Mouse (Mus musculus): Measurements from ENCODE around the gene Prl8a1. TPM values are rescaled to one million over a fixed set of nuclear protein-coding genes. Genes with fewer than 3 reads are reported as not detected.

Prl8a1 gene
- not detected in 2 replicates for polyA plus RNA-seq (2015; fragmentation: Nextera tagmentation; extraction: Ambion mirVana)

DNA sequence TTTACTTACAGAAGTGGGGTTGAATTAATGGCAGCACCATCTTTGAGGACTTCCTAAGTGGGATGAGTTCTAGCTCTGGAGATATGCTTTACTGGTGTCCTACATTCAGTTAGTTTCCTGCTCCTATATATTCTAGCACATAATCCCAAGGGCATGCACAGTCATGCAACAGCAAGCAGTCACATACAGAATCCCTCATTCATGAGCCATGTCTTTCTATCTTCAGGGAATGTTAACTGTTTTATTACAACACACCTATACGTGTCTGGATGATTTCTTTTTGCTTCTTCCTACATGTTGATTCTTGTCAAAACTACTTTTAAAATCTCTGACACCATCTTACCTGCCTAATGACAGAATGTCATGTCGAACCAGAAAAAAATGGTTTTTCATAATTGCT lies at the start of gene Prl8a1:
Gene Prl8a1, minus strand, starts transcription at position 101 of the 400 bp plus-strand sequence.
- no peak within 1 kb of the TSS for H3K4me3 ChIP-seq (ENCODE audit: low read depth, low read length)
- no peaks in the 10 kb centered on the region for H3K4me1 ChIP-seq (ENCODE audit: control insufficient read depth, insufficient read depth, low read length)
- H3K9ac ChIP-seq (ENCODE audit: low read depth, low read length), result no peak within 1 kb of the TSS
- no peaks in the 10 kb centered on the region for H3K27me3 ChIP-seq (ENCODE audit: control insufficient read depth, insufficient read depth, low read depth, low read length)
- no peak within 1 kb of the TSS for H3K27ac ChIP-seq (ENCODE audit: low read length)
- H3K36me3 ChIP-seq (ENCODE audit: control insufficient read depth, insufficient read depth, low read length), result no peaks in the 10 kb centered on the region
- WGBS, result 87% methylated on average over 2 of the region's 2 CpGs
- H3K9me3 ChIP-seq (replicated peaks; ENCODE audit: control insufficient read depth, low read length, poor library complexity, severe bottlenecking), result no peaks in the 10 kb centered on the region
- no peak within 1 kb of the TSS for H3K4me2 ChIP-seq (ENCODE audit: low read length)
- ATAC-seq, result no peak

DNA sequence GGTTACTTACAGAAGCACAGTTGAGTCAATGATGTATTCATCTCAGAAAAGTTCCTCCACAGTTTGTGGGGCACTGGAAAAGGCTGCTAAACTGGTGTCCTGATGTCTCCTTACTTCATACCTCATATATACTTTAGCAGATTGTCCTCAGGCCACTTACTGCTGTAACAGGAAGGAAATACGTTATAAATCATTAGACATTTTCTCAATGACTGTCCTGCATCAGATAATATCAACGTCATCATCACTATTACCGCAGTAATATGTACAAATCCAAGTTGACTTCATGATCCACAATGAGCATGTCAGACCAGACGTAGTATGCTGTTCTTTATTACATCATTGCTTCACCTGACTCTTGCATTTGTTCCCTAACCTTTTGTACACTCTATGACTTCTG lies 28.5 kb upstream of the Prl8a1 start, which contains the start of gene Prl7b1:
Gene Prl7b1, minus strand, starts transcription at position 101 of the 400 bp plus-strand sequence.
- Histone ChIP-seq H3K4me1 (ENCODE audit: control insufficient read depth, insufficient read depth, low read length) (no peaks in the 10 kb centered on the region), H3K4me3 (ENCODE audit: low read depth, low read length) (no peak within 1 kb of the TSS)

DNA sequence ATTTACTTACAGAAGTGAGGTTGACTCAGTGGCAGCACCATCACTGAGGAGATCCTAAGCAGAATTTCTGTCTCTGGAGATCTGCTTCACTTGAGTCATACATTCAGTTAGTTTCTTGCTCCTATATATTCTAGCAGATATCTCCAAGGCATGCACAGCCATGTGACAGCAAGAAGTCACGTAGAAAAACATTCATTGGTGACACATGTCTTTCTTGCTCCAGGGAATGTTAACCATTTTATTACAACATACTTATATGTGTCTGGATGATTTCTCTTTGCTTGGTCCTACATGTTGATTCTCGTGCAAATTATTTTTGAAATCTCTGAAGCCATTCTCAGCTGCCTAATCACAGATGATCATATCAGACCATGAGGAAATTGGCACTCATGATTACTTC lies 17.5 kb downstream of the Prl8a1 start, which contains the start of gene Prl8a9:
Gene Prl8a9, minus strand, starts transcription at position 101 of the 400 bp plus-strand sequence.
- Histone ChIP-seq H3K27ac (ENCODE audit: low read length) (no peak within 1 kb of the TSS), H3K9me3 (replicated peaks; ENCODE audit: control insufficient read depth, low read length, poor library complexity, severe bottlenecking) (no peaks in the 10 kb centered on the region), H3K4me3 (ENCODE audit: low read depth, low read length) (no peak within 1 kb of the TSS), H3K36me3 (ENCODE audit: control insufficient read depth, insufficient read depth, low read length) (no peaks in the 10 kb centered on the region), H3K9ac (ENCODE audit: low read depth, low read length) (no peak within 1 kb of the TSS), H3K27me3 (ENCODE audit: control insufficient read depth, insufficient read depth, low read depth, low read length) (no peaks in the 10 kb centered on the region), H3K4me1 (ENCODE audit: control insufficient read depth, insufficient read depth, low read length) (no peaks in the 10 kb centered on the region), H3K4me2 (ENCODE audit: low read length) (no peak within 1 kb of the TSS)
- no peak for ATAC-seq
- 88% methylated on average over 2 of the region's 2 CpGs for WGBS

More for the DNA sequence above, 28.5 kb upstream of the Prl8a1 start, which contains the start of gene Prl7b1:
- 75% methylated on average over 4 of the region's 4 CpGs for WGBS
- Histone ChIP-seq H3K4me2 (ENCODE audit: low read length) (no peak within 1 kb of the TSS), H3K36me3 (ENCODE audit: control insufficient read depth, insufficient read depth, low read length) (no peaks in the 10 kb centered on the region), H3K9ac (ENCODE audit: low read depth, low read length) (no peak within 1 kb of the TSS), H3K27ac (ENCODE audit: low read length) (no peak within 1 kb of the TSS), H3K27me3 (ENCODE audit: control insufficient read depth, insufficient read depth, low read depth, low read length) (no peaks in the 10 kb centered on the region), H3K9me3 (replicated peaks; ENCODE audit: control insufficient read depth, low read length, poor library complexity, severe bottlenecking) (no peaks in the 10 kb centered on the region)
- no peak for ATAC-seq

DNA sequence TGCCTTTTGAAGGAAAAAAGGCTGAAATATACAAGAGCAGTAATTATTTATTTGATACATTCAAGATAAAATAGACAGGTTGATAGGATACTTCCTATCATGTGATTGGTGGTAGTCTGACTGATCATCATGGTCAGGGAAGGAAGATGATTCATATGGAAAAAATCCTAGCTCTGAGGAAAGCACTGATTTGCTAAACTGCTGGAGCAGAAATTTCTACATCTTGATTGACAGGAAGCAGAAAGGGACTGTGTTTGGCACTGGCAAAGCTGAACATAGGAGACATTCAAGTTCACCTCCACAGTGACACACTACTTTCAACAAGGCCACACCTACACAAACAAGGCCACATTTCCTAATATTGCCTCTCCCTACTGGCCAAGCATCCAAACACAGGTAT lies 28.6 kb downstream of the Prl8a1 start:
- no peak for ATAC-seq
- Histone ChIP-seq H3K36me3 (ENCODE audit: control insufficient read depth, insufficient read depth, low read length) (no peaks in the 10 kb centered on the region), H3K9me3 (replicated peaks; ENCODE audit: control insufficient read depth, low read length, poor library complexity, severe bottlenecking) (no peaks in the 10 kb centered on the region), H3K4me1 (ENCODE audit: control insufficient read depth, insufficient read depth, low read length) (no peaks in the 10 kb centered on the region), H3K27me3 (ENCODE audit: control insufficient read depth, insufficient read depth, low read depth, low read length) (no peaks in the 10 kb centered on the region), H3K27ac (ENCODE audit: low read length) (no peak overlapping the region), H3K4me2 (ENCODE audit: low read length) (no peak overlapping the region), H3K4me3 (ENCODE audit: low read depth, low read length) (no peak overlapping the region), H3K9ac (ENCODE audit: low read depth, low read length) (no peak overlapping the region)

Other genes with a start within 250 kb of the Prl8a1 start
- gene Prl8a2, start 236.5 kb downstream of the Prl8a1 start, polyA plus RNA-seq (2015; fragmentation: Nextera tagmentation; extraction: Ambion mirVana), result not detected in 2 replicates
- gene Prl2b1, start 191.3 kb downstream of the Prl8a1 start, polyA plus RNA-seq (2015; fragmentation: Nextera tagmentation; extraction: Ambion mirVana), result not detected in 2 replicates
- not detected in 2 replicates for gene Prl8a6, start 143.5 kb downstream of the Prl8a1 start, polyA plus RNA-seq (2015; fragmentation: Nextera tagmentation; extraction: Ambion mirVana)
- gene Prl8a8, start 69.0 kb downstream of the Prl8a1 start, polyA plus RNA-seq (2015; fragmentation: Nextera tagmentation; extraction: Ambion mirVana), result not detected in 2 replicates
- not detected in 2 replicates for gene Prl8a9, start 17.6 kb downstream of the Prl8a1 start, polyA plus RNA-seq (2015; fragmentation: Nextera tagmentation; extraction: Ambion mirVana)
- not detected in 2 replicates for gene Prl7b1, start 28.4 kb upstream of the Prl8a1 start, polyA plus RNA-seq (2015; fragmentation: Nextera tagmentation; extraction: Ambion mirVana)
- not detected in 2 replicates for gene Prl7a1, start 60.3 kb upstream of the Prl8a1 start, polyA plus RNA-seq (2015; fragmentation: Nextera tagmentation; extraction: Ambion mirVana)
- gene Prl7a2, start 85.9 kb upstream of the Prl8a1 start, polyA plus RNA-seq (2015; fragmentation: Nextera tagmentation; extraction: Ambion mirVana), result not detected in 2 replicates
- not detected in 2 replicates for gene Prl7d1, start 134.6 kb upstream of the Prl8a1 start, polyA plus RNA-seq (2015; fragmentation: Nextera tagmentation; extraction: Ambion mirVana)
- gene Prl7c1, start 198.6 kb upstream of the Prl8a1 start, polyA plus RNA-seq (2015; fragmentation: Nextera tagmentation; extraction: Ambion mirVana), result not detected in 2 replicates
- gene Prl2a1, start 219.5 kb upstream of the Prl8a1 start, polyA plus RNA-seq (2015; fragmentation: Nextera tagmentation; extraction: Ambion mirVana), result not detected in 2 replicates

Data from midbrain, embryonic 16.5 days (tissue).